Mouse (Mus musculus) left cerebral cortex, postnatal 10 days (tissue): ENCODE measurements around the gene Akap13. TPM values are rescaled to one million over a fixed set of nuclear protein-coding genes. Genes with fewer than 3 reads are reported as not detected.
"Not testable (repeated sequence)": the region's sequence is repeated elsewhere in the genome, so short reads cannot be mapped to it uniquely, and the experiment has no call there.

Experiments used
- DNase-seq, 2 experiments: peaks; one replicate each; pipeline ENCODE4 v3.0.0; 2021 to 2022; ENCODE audit warnings: low spot score in 2 of 2, mixed read lengths in 1 of 2; ENCODE audit errors: extremely low spot score in 1 of 2
- intact Hi-C: fragments of 180-260 bp; cut with DNase I; formaldehyde crosslinking; loops from one replicate; pipeline ENCODE4 v1.15.1; 2025
- total RNA-seq, 2 experiments: library from RNA; stranded (reverse); gene quantifications; 2 replicates each; pipeline ENCODE4 v1.2.3; 2021

The Akap13 gene
- total RNA-seq, 2 experiments from 2014 or later = 23.3 to 25.8 TPM

GRCm38 (mm10) chr7:75755861-75756449 lies 300.6 kb downstream of the Akap13 start:
- DNase-seq = no peak
- intact Hi-C loops = no loop called here

- DNase-seq = no peak
- intact Hi-C loops = loop anchor here (5.0 kb wide), 1 partner anchor 102 kb away; no protein-coding TSS in a partner anchor
These were observed 304.7 kb downstream of the Akap13 start for GRCm38 (mm10) chr7:75759992-75760514.

- intact Hi-C loops = loop anchor here (5.0 kb wide), 1 partner anchor 102 kb away; no protein-coding TSS in a partner anchor
- not testable (repeated sequence) for DNase-seq
These were observed 305.5 kb downstream of the Akap13 start for GRCm38 (mm10) chr7:75760661-75761319.

- intact Hi-C loops = loop anchor here (5.0 kb wide), 1 partner anchor 100 kb away; no protein-coding TSS in a partner anchor
- not testable (repeated sequence) for DNase-seq
These were observed 306.9 kb downstream of the Akap13 start for GRCm38 (mm10) chr7:75762225-75762624.

- intact Hi-C loops, DNase-seq: not testable (repeated sequence)
These were observed 311.9 kb downstream of the Akap13 start for GRCm38 (mm10) chr7:75767080-75767769.

- intact Hi-C loops = no loop called here
- no peak for DNase-seq
These were observed 312.8 kb downstream of the Akap13 start for GRCm38 (mm10) chr7:75768169-75768568.

- DNase-seq = no peak
- intact Hi-C loops = no loop called here
These were observed 314.6 kb downstream of the Akap13 start for GRCm38 (mm10) chr7:75769909-75770308.

GRCm38 (mm10) chr7:75774095-75775078 lies 319.1 kb downstream of the Akap13 start:
- intact Hi-C loops, DNase-seq: not testable (repeated sequence)

- intact Hi-C loops = no loop called here
- no peak for DNase-seq
These were observed 322.7 kb downstream of the Akap13 start for GRCm38 (mm10) chr7:75778053-75778452.

- DNase-seq = no peak
- intact Hi-C loops = no loop called here
These were observed 325.5 kb downstream of the Akap13 start for GRCm38 (mm10) chr7:75780812-75781211.

GRCm38 (mm10) chr7:75781298-75781947 lies 326.1 kb downstream of the Akap13 start:
- intact Hi-C loops = no loop called here
- DNase-seq = no peak

GRCm38 (mm10) chr7:75781948-75782722 lies 326.8 kb downstream of the Akap13 start:
- intact Hi-C loops = no loop called here
- DNase-seq = peak; percentile 88

GRCm38 (mm10) chr7:75782723-75783011 lies 327.3 kb downstream of the Akap13 start:
- intact Hi-C loops = no loop called here
- no peak for DNase-seq

GRCm38 (mm10) chr7:75785388-75786328 lies 330.3 kb downstream of the Akap13 start:
- no peak for DNase-seq
- intact Hi-C loops = no loop called here

GRCm38 (mm10) chr7:75786812-75787211 lies 331.5 kb downstream of the Akap13 start:
- DNase-seq = no peak
- intact Hi-C loops = no loop called here

GRCm38 (mm10) chr7:75787371-75787770 lies 332.0 kb downstream of the Akap13 start:
- intact Hi-C loops = no loop called here
- DNase-seq = no peak
